Mouse (Mus musculus) lung, embryonic 15.5 days (tissue): Measurements from ENCODE around the gene Spag5. TPM values are rescaled to one million over a fixed set of nuclear protein-coding genes. Genes with fewer than 3 reads are reported as not detected.
"Not testable (repeated sequence)": the region's sequence is repeated elsewhere in the genome, so short reads cannot be mapped to it uniquely, and the experiment has no call there.

ENCODE experiments used
- ATAC-seq: fragments of 200-750 bp; cut with Nextera tagmentation; 2 replicates; pipeline ENCODE4 v1.8.0; 2017; ENCODE audit warnings: moderate number of reproducible peaks, borderline replicate concordance; ENCODE audit not compliant: low FRiP score, low TSS enrichment; ENCODE audit errors: extremely low read depth
- H3K27ac ChIP-seq: fragments of 300-500 bp; sonication (generic); 2 replicates; pipeline ENCODE4 v1.5.1; 2015; ENCODE audit warnings: moderate library complexity, mild to moderate bottlenecking, inconsistent platforms
- H3K27me3 ChIP-seq: fragments of 300-500 bp; sonication (generic); 2 replicates; pipeline ENCODE4 v1.6.1; 2015; ENCODE audit warnings: inconsistent platforms
- H3K36me3 ChIP-seq: fragments of 300-500 bp; sonication (generic); 2 replicates; pipeline ENCODE4 v1.6.1; 2015; ENCODE audit warnings: inconsistent platforms
- H3K4me1 ChIP-seq: fragments of 300-500 bp; sonication (generic); 2 replicates; pipeline ENCODE4 v1.6.1; 2015; ENCODE audit warnings: inconsistent platforms
- H3K4me2 ChIP-seq: fragments of 300-500 bp; sonication (generic); 2 replicates; pipeline ENCODE4 v1.6.1; 2015; ENCODE audit warnings: inconsistent platforms, mild to moderate bottlenecking, moderate library complexity
- H3K4me3 ChIP-seq: fragments of 300-500 bp; sonication (generic); 2 replicates; pipeline ENCODE4 v1.5.1; 2015; ENCODE audit warnings: mild to moderate bottlenecking, inconsistent platforms
- H3K9ac ChIP-seq: fragments of 300-500 bp; sonication (generic); 2 replicates; pipeline ENCODE4 v1.6.1; 2015; ENCODE audit warnings: inconsistent platforms
- H3K9me3 ChIP-seq: fragments of 300-500 bp; sonication (generic); 2 replicates; pipeline ENCODE4 v1.6.1; 2016; ENCODE audit warnings: inconsistent platforms
- WGBS: fragments of 180-500 bp; shearing (Covaris S2); methylation state at CpG from one replicate; pipeline ENCODE4 v1.1.7; 2015; 5-methylcytosine and 5-hydroxymethylcytosine counted together
- polyA plus RNA-seq: library from polyadenylated mRNA; unstranded; fragments of >200 nt; fragmentation: Nextera tagmentation; extraction: Ambion mirVana; gene quantifications from 2 replicates; pipeline ENCODE4 v1.2.1, GENCODE M21; 2015

Spag5 gene
- 44.8 and 49.9 TPM in 2 replicates for polyA plus RNA-seq

- Histone ChIP-seq H3K4me2 (peak within 1 kb of the TSS; percentile 66), H3K9ac (peak within 1 kb of the TSS; percentile 67), H3K4me1 (peaks cover 9% of the 10 kb centered on the region), H3K27me3 (no peaks in the 10 kb centered on the region), H3K4me3 (peak within 1 kb of the TSS; percentile 70), H3K36me3 (peaks cover 30% of the 10 kb centered on the region), H3K9me3 (no peaks in the 10 kb centered on the region), H3K27ac (peak within 1 kb of the TSS; percentile 69)
- 0% methylated on average over 48 of the region's 49 CpGs for WGBS
- ATAC-seq, result peak; percentile 100
Measured at GRCm38 (mm10) chr11:78301357-78302084, at the start of gene Spag5. Gene Spag5, plus strand, starts transcription at chr11:78301529.

GRCm38 (mm10) chr11:78256618-78257017 is 44.7 kb upstream of the Spag5 start:
- no peaks in the 10 kb centered on the region for H3K4me1 ChIP-seq
- H3K9ac ChIP-seq, result no peak overlapping the region
- H3K4me2 ChIP-seq, result no peak overlapping the region
- no peak for ATAC-seq
- H3K27ac ChIP-seq, result no peak overlapping the region
- H3K27me3 ChIP-seq, result peaks cover 12% of the 10 kb centered on the region; the same call in 1 of the 2 replicates
- no peaks in the 10 kb centered on the region for H3K9me3 ChIP-seq
- WGBS, result 80% methylated on average over 1 of the region's 1 CpGs
- peaks cover 31% of the 10 kb centered on the region for H3K36me3 ChIP-seq
- no peak overlapping the region for H3K4me3 ChIP-seq

DNA sequence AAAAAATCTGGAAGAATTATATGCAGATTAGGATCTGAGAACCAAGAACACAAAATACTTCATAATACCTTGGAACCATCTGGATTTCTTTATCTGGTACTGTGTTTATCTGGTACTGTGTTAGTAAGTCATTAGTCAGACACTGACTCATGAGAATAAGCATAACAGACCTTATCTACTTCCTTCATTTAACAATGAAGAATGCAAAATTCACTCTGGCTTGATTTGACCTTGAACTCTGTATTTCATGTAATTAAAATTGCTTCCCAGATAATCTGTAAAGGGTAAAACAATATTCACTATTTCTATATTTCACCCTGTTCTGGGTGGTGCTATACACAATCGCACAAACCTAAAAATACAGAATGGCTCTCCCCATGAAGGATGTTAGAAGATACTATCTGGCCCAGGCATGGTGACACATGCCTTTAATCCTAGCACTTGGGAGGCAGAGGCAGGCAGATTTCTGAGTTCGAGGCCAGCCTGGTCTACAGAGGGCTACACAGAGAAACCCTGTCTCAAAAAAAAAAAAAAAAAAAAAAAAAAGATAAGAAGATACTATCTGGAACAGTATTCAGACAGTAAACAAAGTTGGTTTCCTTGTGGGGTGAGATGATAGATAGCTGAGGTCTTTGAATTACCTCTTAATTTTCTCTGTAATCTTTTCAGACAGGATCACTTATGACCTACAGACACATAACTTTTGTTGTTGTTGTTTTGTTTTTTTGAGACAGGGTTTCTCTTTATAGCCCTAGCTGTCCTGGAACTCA is 40.7 kb upstream of the Spag5 start:
- Histone ChIP-seq H3K9me3 (no peaks in the 10 kb centered on the region), H3K4me1 (peaks cover 8% of the 10 kb centered on the region; the same call in 1 of the 2 replicates), H3K36me3 (peaks cover 26% of the 10 kb centered on the region), H3K4me2 (peak overlapping the region; percentile 77), H3K9ac (no peak overlapping the region), H3K4me3 (peak overlapping the region; percentile 99), H3K27ac (no peak overlapping the region), H3K27me3 (peaks cover 12% of the 10 kb centered on the region; the same call in 1 of the 2 replicates)
- 88% methylated on average over 2 of the region's 2 CpGs for WGBS
- ATAC-seq, result no peak

DNA sequence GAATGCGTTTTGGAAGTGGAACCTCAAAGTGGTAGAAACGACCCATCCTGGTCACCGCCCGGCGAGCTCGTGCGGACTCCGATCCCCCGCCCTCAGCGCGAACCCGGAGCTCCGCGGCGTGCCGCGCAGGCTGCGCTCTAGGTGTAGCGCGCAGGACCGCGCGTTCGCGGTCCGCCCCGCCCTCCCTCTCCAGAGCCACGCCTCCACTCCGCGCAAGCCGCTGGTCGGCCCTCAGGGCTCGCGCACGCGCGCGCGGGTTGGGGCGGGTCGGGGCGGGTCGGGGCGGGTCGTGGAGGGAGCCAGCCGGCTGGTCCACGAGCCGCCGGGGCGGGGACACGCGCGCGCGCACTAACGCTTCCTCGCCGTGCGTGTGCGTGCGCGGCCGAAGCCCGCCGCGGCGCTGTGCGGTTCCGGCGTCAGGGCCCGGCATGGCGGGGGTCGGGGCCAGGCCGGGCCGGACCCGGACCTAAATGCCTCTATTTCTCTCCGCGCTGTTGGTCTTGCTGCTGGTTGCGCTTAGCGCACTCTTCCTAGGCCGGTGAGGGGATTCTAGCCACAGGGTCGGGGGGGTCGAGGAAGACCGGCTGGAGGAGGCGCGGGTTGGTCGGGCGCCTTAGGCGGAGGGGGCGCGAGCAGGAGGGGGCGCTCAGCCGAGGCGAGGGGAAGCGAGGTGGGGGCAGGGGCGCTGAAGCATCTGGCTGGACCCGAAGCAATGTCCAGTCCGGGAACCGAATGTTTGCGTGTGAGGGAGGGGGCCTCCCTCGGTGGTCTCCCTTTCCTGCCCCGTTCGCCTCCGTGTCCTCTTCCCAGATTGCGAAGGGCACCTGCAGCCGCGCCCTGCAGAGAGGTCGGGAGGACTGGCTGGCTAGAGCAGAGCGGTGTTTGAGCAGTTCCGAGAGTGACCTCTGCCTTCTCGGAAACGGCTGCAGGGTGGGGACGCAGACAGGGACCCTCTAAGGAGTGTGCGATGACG is 39.7 kb upstream of the Spag5 start, which contains the start of gene 2610507B11Rik:
Gene 2610507B11Rik (plus strand): TSS at position 373 of the 973 bp plus-strand sequence.
- Histone ChIP-seq H3K9me3 (no peaks in the 10 kb centered on the region), H3K4me2 (peak within 1 kb of the TSS; percentile 77), H3K27me3 (peaks cover 12% of the 10 kb centered on the region; the same call in 1 of the 2 replicates), H3K4me3 (peak within 1 kb of the TSS; percentile 99), H3K36me3 (peaks cover 31% of the 10 kb centered on the region), H3K27ac (peak within 1 kb of the TSS; percentile 89), H3K9ac (peak within 1 kb of the TSS; percentile 80), H3K4me1 (peaks cover 8% of the 10 kb centered on the region; the same call in 1 of the 2 replicates)
- WGBS, result under 1% methylated on average over 113 of the region's 115 CpGs
- peak; percentile 97 for ATAC-seq

DNA sequence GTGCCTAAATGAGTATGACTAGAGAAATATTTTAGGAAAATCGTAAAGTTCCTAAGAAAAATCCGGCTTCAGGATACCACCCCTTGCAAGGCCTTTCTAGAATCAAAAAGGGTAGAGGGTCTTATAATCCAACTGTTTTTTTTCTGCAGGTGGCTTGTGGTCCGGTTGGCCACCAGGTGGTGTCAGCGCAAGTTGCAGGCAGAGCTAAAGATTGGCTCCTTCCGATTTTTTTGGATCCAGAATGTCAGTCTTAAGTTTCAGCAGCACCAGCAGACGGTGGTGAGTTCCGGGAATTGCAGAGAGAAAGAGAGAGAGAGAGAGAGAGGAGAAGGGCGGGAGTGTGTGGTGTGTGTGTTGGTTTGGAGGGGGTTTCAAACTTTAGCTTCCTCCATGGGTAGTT is 38.8 kb upstream of the Spag5 start:
- H3K27me3 ChIP-seq, result peaks cover 12% of the 10 kb centered on the region; the same call in 1 of the 2 replicates
- H3K27ac ChIP-seq, result peak overlapping the region; percentile 24; the same call in 1 of the 2 replicates
- H3K4me2 ChIP-seq, result peak overlapping the region; percentile 77
- peaks cover 40% of the 10 kb centered on the region for H3K36me3 ChIP-seq
- WGBS, result 2% methylated on average over 8 of the region's 8 CpGs
- H3K9me3 ChIP-seq, result no peaks in the 10 kb centered on the region
- no peak for ATAC-seq
- peak overlapping the region; percentile 99 for H3K4me3 ChIP-seq
- peak overlapping the region; percentile 80; the same call in 1 of the 2 replicates for H3K9ac ChIP-seq
- H3K4me1 ChIP-seq, result peaks cover 8% of the 10 kb centered on the region; the same call in 1 of the 2 replicates

GRCm38 (mm10) chr11:78265571-78265970 is 35.8 kb upstream of the Spag5 start:
- Histone ChIP-seq H3K9me3 (no peaks in the 10 kb centered on the region), H3K4me3 (no peak overlapping the region), H3K4me1 (peaks cover 8% of the 10 kb centered on the region; the same call in 1 of the 2 replicates), H3K27me3 (peaks cover 2% of the 10 kb centered on the region; the same call in 1 of the 2 replicates), H3K4me2 (no peak overlapping the region), H3K9ac (no peak overlapping the region), H3K36me3 (peaks cover 67% of the 10 kb centered on the region), H3K27ac (no peak overlapping the region)
- WGBS, result 89% methylated on average over 6 of the region's 6 CpGs
- no peak for ATAC-seq

DNA sequence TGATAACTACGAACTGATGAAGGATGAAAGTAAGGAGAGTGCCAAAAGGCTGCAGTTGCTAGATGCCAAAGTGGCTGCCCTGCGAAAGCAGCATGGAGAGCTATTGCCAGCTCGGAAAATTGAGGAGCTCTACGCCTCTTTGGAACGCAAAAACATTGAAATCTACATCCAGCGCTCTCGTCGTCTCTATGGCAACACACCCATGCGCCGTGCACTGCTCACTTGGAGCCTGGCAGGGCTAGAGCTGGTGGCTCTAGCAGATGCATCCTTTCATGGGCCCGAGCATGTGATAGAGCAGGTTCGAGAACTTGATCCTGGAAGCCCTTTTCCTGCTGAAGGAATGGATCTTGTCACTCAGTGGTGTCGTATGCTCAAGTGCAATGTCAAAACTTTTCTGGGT is 29.3 kb upstream of the Spag5 start:
- H3K9me3 ChIP-seq, result no peaks in the 10 kb centered on the region
- H3K4me3 ChIP-seq, result no peak overlapping the region
- H3K9ac ChIP-seq, result no peak overlapping the region
- 83% methylated on average over 13 of the region's 13 CpGs for WGBS
- H3K27me3 ChIP-seq, result no peaks in the 10 kb centered on the region
- no peaks in the 10 kb centered on the region for H3K4me1 ChIP-seq
- no peak overlapping the region for H3K27ac ChIP-seq
- H3K4me2 ChIP-seq, result no peak overlapping the region
- peaks cover 96% of the 10 kb centered on the region for H3K36me3 ChIP-seq
- ATAC-seq, result no peak

GRCm38 (mm10) chr11:78275596-78275995 is 25.7 kb upstream of the Spag5 start:
- Histone ChIP-seq H3K4me1 (no peaks in the 10 kb centered on the region), H3K9ac (no peak overlapping the region), H3K27ac (no peak overlapping the region), H3K4me3 (no peak overlapping the region), H3K9me3 (no peaks in the 10 kb centered on the region), H3K4me2 (no peak overlapping the region), H3K36me3 (peaks cover 99% of the 10 kb centered on the region), H3K27me3 (no peaks in the 10 kb centered on the region)
- no peak for ATAC-seq
- WGBS, result 97% methylated on average over 1 of the region's 1 CpGs

GRCm38 (mm10) chr11:78276169-78276568 is 25.2 kb upstream of the Spag5 start:
- H3K27ac ChIP-seq, ATAC-seq, H3K4me1 ChIP-seq, H3K9ac ChIP-seq, H3K4me2 ChIP-seq, H3K27me3 ChIP-seq, H3K9me3 ChIP-seq, H3K4me3 ChIP-seq: not testable (repeated sequence)
- H3K36me3 ChIP-seq, result peaks cover 100% of the 10 kb centered on the region
- WGBS, result 89% methylated on average over 4 of the region's 4 CpGs

DNA sequence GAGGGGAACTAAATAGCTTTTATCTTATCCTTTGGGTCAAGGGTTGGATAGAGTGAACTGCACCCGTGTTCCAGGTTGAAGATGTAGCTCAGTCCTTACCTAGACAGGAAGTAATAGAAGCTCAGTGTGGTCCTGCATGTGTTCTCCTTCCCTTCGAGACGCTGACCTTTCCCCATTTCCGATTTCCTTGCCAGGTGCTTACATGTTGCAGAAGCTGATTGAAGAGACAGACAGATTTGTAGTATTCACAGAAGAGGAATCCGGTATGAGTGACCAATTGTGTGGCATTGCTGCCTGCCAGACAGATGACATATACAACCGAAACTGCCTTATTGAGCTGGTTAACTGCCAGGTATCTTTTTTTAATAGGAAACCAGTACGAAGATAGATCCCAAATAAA is 22.5 kb upstream of the Spag5 start:
- no peak overlapping the region for H3K4me3 ChIP-seq
- H3K9me3 ChIP-seq, result no peaks in the 10 kb centered on the region
- no peaks in the 10 kb centered on the region for H3K27me3 ChIP-seq
- 84% methylated on average over 7 of the region's 7 CpGs for WGBS
- no peak overlapping the region for H3K27ac ChIP-seq
- no peaks in the 10 kb centered on the region for H3K4me1 ChIP-seq
- peaks cover 98% of the 10 kb centered on the region for H3K36me3 ChIP-seq
- no peak overlapping the region for H3K9ac ChIP-seq
- ATAC-seq, result no peak
- H3K4me2 ChIP-seq, result no peak overlapping the region

DNA sequence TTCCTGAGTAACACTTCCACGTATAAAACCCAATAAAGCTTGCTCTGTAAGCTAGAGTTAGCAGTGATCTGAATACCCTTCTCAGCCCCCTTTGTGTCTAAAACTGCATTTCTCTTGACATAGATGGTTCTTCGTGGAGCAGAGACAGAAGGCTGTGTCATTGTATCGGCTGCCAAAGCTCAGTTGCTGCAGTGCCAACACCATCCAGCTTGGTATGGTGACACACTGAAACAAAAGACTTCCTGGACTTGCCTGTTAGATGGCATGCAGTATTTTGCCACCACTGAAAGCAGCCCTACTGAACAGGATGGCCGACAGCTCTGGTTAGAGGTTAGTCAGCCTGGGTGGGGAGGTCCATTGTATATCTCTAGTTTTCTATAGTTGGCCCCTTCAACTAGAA is 21.7 kb upstream of the Spag5 start:
- 92% methylated on average over 4 of the region's 4 CpGs for WGBS
- no peak overlapping the region for H3K27ac ChIP-seq
- H3K4me2 ChIP-seq, result no peak overlapping the region
- H3K9ac ChIP-seq, result no peak overlapping the region
- H3K9me3 ChIP-seq, result no peaks in the 10 kb centered on the region
- H3K4me3 ChIP-seq, result no peak overlapping the region
- peaks cover 98% of the 10 kb centered on the region for H3K36me3 ChIP-seq
- ATAC-seq, result no peak
- H3K4me1 ChIP-seq, result no peaks in the 10 kb centered on the region
- H3K27me3 ChIP-seq, result no peaks in the 10 kb centered on the region
